Mouse (Mus musculus) liver (tissue): ENCODE measurements at regions not wholly inside any gene's neighbourhood (a gene's known extent, or its start where the extent isn't known, plus 50 kb on each side); places are given as distances from the start of the nearest gene placed in this dataset.

Experiments used
- DNase-seq: peaks from one replicate; pipeline ENCODE4 v3.0.0-alpha.2; 2020; ENCODE audit warnings: mixed read lengths

DNA sequence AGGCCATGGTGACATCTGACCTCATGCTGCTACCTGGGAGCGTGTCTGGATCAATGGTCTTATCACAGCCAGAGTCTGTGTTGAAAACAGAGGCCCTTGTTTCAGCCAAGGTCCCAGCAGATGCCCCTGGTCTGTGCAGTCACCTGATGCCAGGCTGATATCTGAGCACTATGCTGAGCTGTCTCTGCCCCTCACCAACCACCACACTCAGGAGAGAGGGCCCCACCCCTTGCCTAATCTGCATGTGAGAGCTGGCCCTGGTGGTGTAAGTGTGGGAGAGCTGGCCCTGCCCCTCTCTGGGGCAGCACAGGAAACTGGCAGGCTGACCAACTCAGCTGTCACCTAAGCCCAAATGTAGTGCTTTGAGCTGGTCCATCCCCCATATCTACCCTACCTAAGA, 210.5 kb upstream of the A1bg start:
- no peak for DNase-seq

DNA sequence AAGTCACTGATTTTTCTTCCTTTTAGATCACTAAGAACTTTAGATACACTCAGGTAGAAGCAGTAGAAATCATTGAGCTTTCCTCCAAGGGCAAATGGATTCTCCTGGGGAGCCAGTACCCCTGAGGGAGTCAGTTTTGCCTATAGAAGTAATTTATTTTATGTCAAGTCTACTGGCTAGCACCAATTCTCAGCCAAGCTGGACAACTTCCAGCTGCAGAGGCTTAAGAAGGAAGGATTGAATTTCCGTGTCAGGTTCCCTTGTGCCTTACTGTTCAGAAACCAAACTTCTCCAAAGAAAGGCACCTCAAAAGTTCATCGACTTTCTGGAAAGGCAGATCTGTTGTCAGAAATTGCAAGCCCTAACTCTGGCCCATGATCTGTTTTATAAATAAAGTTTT, 205.2 kb upstream of the A1bg start:
- no peak for DNase-seq

DNA sequence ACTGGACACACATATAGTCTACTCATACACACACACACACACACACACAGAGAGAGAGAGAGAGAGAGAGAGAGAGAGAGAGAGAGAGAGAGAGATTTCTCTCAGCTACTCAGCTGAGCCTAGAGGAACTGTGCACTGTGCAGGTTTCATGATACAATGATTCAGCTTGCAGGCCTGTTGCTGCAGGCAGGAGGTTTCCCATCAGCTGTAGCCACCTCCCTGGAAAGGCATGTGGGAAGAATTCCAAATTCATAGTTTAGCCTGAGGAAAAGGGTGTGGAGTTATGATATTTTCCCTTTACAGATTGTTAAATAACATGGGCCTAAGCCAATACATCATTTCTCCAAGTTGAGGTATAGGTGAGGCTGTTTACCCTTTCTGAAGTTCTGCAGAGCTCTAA, 204.3 kb upstream of the A1bg start:
- DNase-seq, result no peak

- DNase-seq, result no peak
Measured at GRCm38 (mm10) chr15:61116912-61117311, 194.1 kb upstream of the A1bg start.

- no peak for DNase-seq
Measured at GRCm38 (mm10) chr15:61109429-61110128, 186.8 kb upstream of the A1bg start.

DNA sequence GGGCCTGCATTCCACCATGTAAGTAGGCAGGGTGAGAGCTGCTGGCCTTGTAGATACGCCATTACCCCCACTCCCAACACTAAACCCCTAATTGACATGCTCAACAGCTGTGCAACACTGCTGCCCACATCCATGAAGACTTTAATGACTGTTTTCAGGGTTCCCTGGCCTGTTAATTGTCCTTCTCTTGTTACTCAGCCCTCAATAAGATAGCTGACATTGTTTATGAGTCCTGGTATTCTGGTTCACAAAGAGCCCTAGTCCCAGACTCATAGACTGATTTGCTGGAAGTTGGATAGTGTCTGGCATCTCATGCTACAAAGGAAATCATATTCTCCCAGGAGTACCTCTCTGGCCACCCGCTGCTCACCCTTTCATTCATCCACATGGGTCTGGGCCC, 186.1 kb upstream of the A1bg start:
- DNase-seq, result no peak

DNA sequence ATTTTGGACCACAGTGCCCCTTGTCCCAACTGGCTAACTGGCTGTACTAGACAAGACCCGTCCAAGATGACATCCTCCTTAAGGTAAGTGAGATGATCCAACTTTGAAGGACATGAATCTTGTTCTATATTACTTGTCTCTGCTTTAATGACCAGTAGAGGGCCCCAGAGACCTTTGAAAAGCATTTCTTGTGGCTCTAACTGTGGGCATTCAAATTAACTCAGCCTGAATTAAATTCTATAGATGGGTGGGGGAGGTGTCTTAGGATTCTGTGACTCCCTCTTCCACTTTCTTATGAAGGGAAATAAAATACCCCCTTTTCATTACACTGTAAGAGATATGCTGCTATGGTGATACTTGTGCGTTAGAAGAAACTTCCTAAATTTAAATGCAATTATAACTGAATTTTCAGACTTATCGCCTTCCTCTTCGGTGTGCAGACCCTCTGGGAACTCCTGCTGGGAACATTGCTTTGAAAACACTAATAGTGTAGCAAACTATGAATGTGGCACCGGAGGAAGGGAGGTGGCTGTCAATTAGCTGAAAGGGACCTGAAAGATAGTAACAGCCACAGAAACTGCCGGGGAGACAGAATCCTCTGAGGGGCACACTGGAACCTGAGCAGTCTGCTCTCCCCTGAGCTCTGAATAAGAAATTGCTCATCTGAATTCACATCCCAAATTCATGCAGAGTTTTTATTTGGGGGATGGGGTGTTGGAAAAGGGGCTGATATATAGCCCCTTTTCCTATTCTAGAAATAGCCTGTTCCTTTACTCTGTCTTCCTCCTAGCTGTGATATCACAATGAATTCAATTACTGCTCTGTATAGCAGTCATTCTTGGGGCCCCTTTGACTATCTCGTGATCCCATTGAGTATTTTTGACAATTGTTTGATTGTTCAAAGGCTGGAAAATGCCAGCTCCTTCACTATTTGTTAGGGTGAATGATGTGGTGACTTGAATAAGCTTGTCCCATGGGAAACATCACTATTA, 179.9 kb upstream of the A1bg start:
- DNase-seq, result no peak

DNA sequence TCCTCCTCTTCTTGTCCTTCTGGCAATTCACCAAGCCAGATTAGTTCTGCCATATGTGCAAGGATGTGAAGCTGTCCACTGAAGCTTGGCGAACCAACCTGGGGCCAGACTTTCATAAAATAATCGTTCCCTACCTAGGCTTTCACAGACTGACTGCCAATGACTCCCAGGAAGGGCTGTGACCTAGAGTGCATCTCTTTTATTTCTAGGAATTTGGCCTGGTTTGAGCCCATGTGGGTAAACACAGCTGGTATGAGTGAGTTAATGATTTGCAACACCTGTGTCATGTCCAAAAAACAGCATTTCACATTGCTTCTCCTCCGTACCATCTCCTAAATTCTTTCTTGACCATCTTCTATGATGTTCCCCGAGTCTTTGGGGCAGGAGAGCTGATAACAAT, 178.0 kb upstream of the A1bg start:
- no peak for DNase-seq

DNA sequence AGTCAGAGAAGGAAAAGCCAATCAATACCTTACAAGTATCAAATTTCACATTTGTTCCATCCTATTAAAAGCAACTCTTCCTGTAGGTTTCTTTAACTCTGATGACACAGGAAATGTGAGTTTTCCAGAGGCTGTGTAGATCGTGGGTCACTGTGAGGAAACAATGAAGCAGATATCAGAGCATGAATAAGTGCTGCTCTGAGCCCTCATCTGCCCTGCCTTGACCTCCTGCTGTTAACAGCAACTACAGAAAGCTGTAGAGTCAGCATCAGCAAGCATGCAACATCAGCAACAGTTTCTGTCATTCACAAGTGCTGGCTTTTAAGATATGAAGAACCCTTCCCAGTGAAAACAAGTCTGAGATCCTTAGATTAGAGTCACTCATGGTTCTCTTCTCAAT, 176.2 kb upstream of the A1bg start:
- DNase-seq, result no peak

- no peak for DNase-seq
Measured at GRCm38 (mm10) chr15:61098519-61098918, 175.7 kb upstream of the A1bg start.

- no peak for DNase-seq
Measured at GRCm38 (mm10) chr15:61096021-61096781, 173.4 kb upstream of the A1bg start.

DNA sequence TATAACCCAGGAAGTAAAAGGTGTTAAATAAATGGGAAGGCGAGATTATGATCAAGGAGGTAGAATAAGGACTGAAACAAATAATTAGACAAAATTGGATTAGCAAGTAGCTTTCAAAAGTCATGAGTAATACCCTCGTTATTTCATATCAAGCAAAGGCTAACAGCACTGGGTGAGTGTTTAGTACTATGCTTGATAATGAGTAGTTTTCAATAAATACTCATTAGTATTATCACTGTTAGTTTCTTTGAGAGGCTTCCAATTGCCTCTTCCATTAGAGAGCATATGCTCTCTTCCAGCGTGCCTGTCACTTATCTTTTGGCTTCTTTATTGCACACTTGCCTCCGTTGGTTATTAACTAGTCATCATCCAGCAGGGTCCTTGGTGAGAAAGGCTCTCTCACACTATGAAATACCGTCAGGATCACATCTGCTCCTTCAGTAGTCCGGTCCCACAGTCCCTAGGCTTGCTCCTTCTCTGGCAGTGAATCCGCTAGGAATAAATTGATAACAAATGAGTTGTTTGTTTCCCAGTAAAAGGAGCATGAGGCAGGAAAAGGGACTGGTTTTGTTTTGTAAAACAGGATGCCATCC, 132.3 kb upstream of the A1bg start:
- DNase-seq, result no peak

DNA sequence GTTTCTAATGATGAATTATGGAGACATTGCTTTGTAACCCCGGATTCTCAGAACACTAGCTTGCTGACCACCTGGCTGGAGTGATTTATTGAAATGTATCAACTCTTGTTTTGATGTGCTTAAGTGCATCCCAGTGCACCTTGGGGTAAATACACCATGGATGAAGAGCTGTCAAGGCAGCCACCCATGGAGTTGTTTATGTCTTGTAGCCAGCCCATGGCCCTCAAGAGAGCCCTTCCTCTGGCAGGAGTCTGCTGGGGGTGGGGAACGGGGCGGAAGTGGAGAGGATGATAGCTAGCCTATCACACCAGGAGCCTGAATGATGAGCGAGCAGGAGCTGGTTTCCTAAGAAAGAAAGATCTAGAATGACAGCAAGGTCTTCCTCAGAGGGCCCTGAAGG, 128.6 kb upstream of the A1bg start:
- no peak for DNase-seq

DNA sequence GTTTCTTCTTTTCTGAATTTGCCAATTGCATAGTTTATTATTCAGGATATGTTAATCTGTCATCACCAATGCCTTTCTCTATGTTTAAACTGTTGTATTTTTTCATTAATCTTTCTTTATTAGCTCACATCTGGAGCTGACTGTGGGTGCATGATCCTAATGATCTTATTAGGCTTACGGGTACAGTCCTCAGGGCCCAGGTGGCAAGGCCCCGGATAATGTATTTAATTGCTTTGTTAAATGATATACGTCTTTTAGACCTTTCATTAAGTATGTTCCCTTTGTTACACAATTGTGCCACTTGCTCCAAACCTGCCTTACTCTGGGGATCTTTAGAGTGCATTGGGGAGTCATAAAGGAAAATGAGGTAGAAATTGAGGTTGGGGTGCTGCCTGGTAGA, 86.7 kb upstream of the A1bg start:
- no peak for DNase-seq

- no peak for DNase-seq
Measured at GRCm38 (mm10) chr15:61007461-61008059, 84.7 kb upstream of the A1bg start.

DNA sequence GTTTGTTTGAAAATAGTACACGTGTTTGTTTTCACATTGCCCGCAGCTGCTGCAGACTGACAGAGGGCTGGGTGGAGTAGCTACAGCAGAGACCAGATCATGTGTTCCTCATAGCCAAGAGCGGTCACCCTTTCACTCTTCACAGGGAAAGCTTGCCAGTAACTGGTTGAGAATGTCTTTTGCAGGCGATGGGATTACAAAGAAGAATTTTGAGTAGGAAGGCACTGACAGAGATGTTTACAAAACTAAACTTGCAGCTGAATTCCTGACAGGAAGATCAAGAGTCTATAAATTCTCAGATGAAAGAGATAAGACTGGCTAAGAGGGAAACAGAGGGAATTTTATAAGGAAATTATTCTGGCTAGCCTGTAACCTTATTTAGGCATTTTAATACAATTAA, 83.8 kb upstream of the A1bg start:
- DNase-seq, result no peak

GRCm38 (mm10) chr15:60993971-60994690, 71.3 kb upstream of the A1bg start:
- no peak for DNase-seq

- no peak for DNase-seq
Measured at GRCm38 (mm10) chr15:60993394-60993793, 70.6 kb upstream of the A1bg start.

DNA sequence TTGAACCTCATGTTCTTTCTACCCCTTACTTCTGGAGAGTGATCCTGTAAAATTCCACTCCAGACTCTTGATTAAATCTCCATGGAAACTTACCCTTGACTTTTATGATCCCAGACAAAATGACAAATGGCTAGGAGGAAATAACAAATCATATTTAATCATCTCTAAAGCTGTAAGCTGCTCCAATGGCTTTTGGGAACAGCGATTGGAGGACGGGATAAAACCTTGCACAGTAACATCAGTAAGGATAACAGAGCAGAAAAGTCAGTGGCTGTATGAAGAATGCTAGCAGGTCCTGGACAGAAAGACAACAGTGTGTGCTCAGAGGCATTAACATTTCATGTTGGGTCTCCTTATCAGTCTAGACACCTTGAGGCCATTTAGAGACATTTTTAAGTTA, 59.8 kb upstream of the A1bg start:
- DNase-seq, result no peak
